In genomic region chr5:112665661-112666060, GRCm38 (mm10) we compare ENCODE assay signal across 19 mouse cellular contexts.
DNase-seq lines count a peak whose midpoint lies in the region; ATAC-seq and TF ChIP-seq lines count a peak whose summit lies in the region.
"Had no signal": no experiment of that assay in that cellular context is flagged by ENCODE, and none has a peak within 500 bp of the region (broad histone marks: within the 10 kb centered on the region; RNA-seq: fewer than 3 reads in every experiment).

No protein-coding gene starts in this region.

- H3K4me3 ChIP-seq in kidney, embryonic 16.5 days (ENCODE audit: low read length), result no peak overlapping the region
- H3K4me3 ChIP-seq in midbrain, embryonic 14.5 days (replicated peaks; ENCODE audit: low read depth, low read length), result no peak overlapping the region
- no peak overlapping the region for H3K4me3 ChIP-seq in heart, adult 2 months
- H3K4me3 ChIP-seq: embryonic facial prominence, embryonic 15.5 days; hindbrain, embryonic 12.5 days; liver, embryonic 12.5 days; lung, embryonic 15.5 days; stomach, embryonic 15.5 days had no signal

- TF ChIP-seq EP300 in heart, adult 2 months (IDR thresholded peaks at IDR 0.05; ENCODE audit: insufficient read depth, low read depth, low read length), result no peak

- no peak overlapping the region for H3K4me2 ChIP-seq in kidney, embryonic 16.5 days (replicated peaks; ENCODE audit: low read depth, low read length)
- no peak overlapping the region for H3K4me2 ChIP-seq in midbrain, embryonic 14.5 days (ENCODE audit: low read length)
- H3K4me2 ChIP-seq: embryonic facial prominence, embryonic 15.5 days; hindbrain, embryonic 12.5 days; liver, embryonic 12.5 days; lung, embryonic 15.5 days; stomach, embryonic 15.5 days had no signal

- TF ChIP-seq POLR2A in brain, embryonic 14.5 days (IDR thresholded peaks at IDR 0.05; ENCODE audit: borderline replicate concordance, extremely low read depth, insufficient read depth, insufficient read length, poor library complexity, severe bottlenecking), result no peak
- TF ChIP-seq POLR2A in heart, adult 2 months (IDR thresholded peaks at IDR 0.05; ENCODE audit: insufficient read depth, low read depth, low read length), result no peak

- H3K79me2 ChIP-seq in heart, adult 2 months (replicated peaks; ENCODE audit: control insufficient read depth, insufficient read depth, low read length), result no peaks in the 10 kb centered on the region

- H3K27ac ChIP-seq in kidney, embryonic 16.5 days (ENCODE audit: low read length), result no peak overlapping the region
- 0 out of 2 replicates have a peak overlapping the region, but pooled peaks have one; percentile 1 for H3K27ac ChIP-seq in midbrain, embryonic 14.5 days (replicated peaks; ENCODE audit: low read depth, low read length)
- no peak overlapping the region for H3K27ac ChIP-seq in heart, adult 2 months
- H3K27ac ChIP-seq: embryonic facial prominence, embryonic 15.5 days; hindbrain, embryonic 12.5 days; liver, embryonic 12.5 days; lung, embryonic 15.5 days; stomach, embryonic 15.5 days had no signal

- no peak for DNase-seq in kidney, adult 9 months
- DNase-seq in brain, adult 2 months (ENCODE audit: low read depth, low spot score), result peak; percentile 72
- peak; percentile 56 for DNase-seq in brain, embryonic 14.5 days (ENCODE audit: low read depth)
- no peak for DNase-seq in midbrain, embryonic 14.5 days
- DNase-seq in heart, adult 2 months, result no peak
- DNase-seq: adrenal gland, adult 8-10 months; cerebellum, adult 8-10 months; heart, adult 11 months; kidney, postnatal 36 days; thymus, postnatal 14 days had no signal

- intact Hi-C loops in heart, adult 2 months (cut with DNase I), result no loop called here

- H3K36me3 ChIP-seq in kidney, embryonic 16.5 days (ENCODE audit: insufficient read depth, low read length), result no peaks in the 10 kb centered on the region
- no peaks in the 10 kb centered on the region for H3K36me3 ChIP-seq in midbrain, embryonic 14.5 days (ENCODE audit: control insufficient read depth, insufficient read depth, low read length)
- H3K36me3 ChIP-seq in heart, adult 2 months (ENCODE audit: control insufficient read depth, insufficient read depth, low read length), result no peaks in the 10 kb centered on the region
- H3K36me3 ChIP-seq: embryonic facial prominence, embryonic 15.5 days; hindbrain, embryonic 12.5 days; liver, embryonic 12.5 days; lung, embryonic 15.5 days; stomach, embryonic 15.5 days had no signal

- 64% methylated on average over 7 of the region's 7 CpGs for WGBS in kidney, embryonic 16.5 days
- WGBS in midbrain, embryonic 14.5 days, result 24% methylated on average over 7 of the region's 7 CpGs
- WGBS in heart, adult 2 months, result 57% methylated on average over 7 of the region's 7 CpGs

- no peaks in the 10 kb centered on the region for H3K4me1 ChIP-seq in kidney, embryonic 16.5 days (ENCODE audit: insufficient read depth, low read length)
- H3K4me1 ChIP-seq in midbrain, embryonic 14.5 days (ENCODE audit: control insufficient read depth, insufficient read depth, low read length), result peaks cover 14% of the 10 kb centered on the region
- H3K4me1 ChIP-seq in heart, adult 2 months (ENCODE audit: control insufficient read depth, insufficient read depth, low read length), result no peaks in the 10 kb centered on the region
- H3K4me1 ChIP-seq: liver, embryonic 12.5 days; lung, embryonic 15.5 days; stomach, embryonic 15.5 days had no signal

- 0 out of 2 replicates have a peak, but pooled peaks have one; percentile 9 for ATAC-seq in kidney, embryonic 16.5 days (ENCODE audit: low FRiP score, low TSS enrichment)
- ATAC-seq in midbrain, embryonic 14.5 days (ENCODE audit: low FRiP score, low TSS enrichment), result no peak
- no peak for ATAC-seq in megakaryocyte-erythroid progenitor cell, adult 5-6 weeks (replicated peaks; ENCODE audit: low FRiP score, low TSS enrichment, poor library complexity, severe bottlenecking)
- ATAC-seq: CD4-positive, CD25-positive, alpha-beta regulatory T cell, adult 4 months; intestine, postnatal 0 days; liver, embryonic 12.5 days had no signal

- H3K9ac ChIP-seq in kidney, embryonic 16.5 days (replicated peaks; ENCODE audit: low read length), result no peak overlapping the region
- H3K9ac ChIP-seq in midbrain, embryonic 14.5 days (replicated peaks; ENCODE audit: low read length), result no peak overlapping the region
- no peak overlapping the region for H3K9ac ChIP-seq in heart, adult 2 months (ENCODE audit: low read depth, low read length)
- H3K9ac ChIP-seq: embryonic facial prominence, embryonic 15.5 days; hindbrain, embryonic 12.5 days; liver, embryonic 12.5 days; lung, embryonic 15.5 days; stomach, embryonic 15.5 days had no signal

- no peaks in the 10 kb centered on the region for H3K27me3 ChIP-seq in kidney, embryonic 16.5 days (ENCODE audit: insufficient read depth, low read length)
- no peaks in the 10 kb centered on the region for H3K27me3 ChIP-seq in midbrain, embryonic 14.5 days (ENCODE audit: control insufficient read depth, insufficient read depth, low read length)
- H3K27me3 ChIP-seq in heart, adult 2 months (ENCODE audit: control insufficient read depth, insufficient read depth, low read length), result no peaks in the 10 kb centered on the region
- H3K27me3 ChIP-seq: embryonic facial prominence, embryonic 15.5 days; liver, embryonic 12.5 days; lung, embryonic 15.5 days; stomach, embryonic 15.5 days had no signal

- H3K9me3 ChIP-seq in kidney, embryonic 16.5 days (ENCODE audit: low read length), result no peaks in the 10 kb centered on the region; the same call in 1 of the 2 replicates
- H3K9me3 ChIP-seq in midbrain, embryonic 14.5 days (ENCODE audit: control insufficient read depth, low read length), result no peaks in the 10 kb centered on the region
- H3K9me3 ChIP-seq: embryonic facial prominence, embryonic 15.5 days; hindbrain, embryonic 12.5 days; liver, embryonic 12.5 days; lung, embryonic 15.5 days; stomach, embryonic 15.5 days had no signal

- TF ChIP-seq CTCF in brain, embryonic 14.5 days (IDR thresholded peaks at IDR 0.05; ENCODE audit: borderline replicate concordance, extremely low read depth, insufficient read depth, insufficient read length), result no peak
- no peak for TF ChIP-seq CTCF in heart, adult 2 months (IDR thresholded peaks at IDR 0.05)

Comparison
In these comparisons a context has a peak if more than half of its experiments do, and no peak if none do; other contexts are left out.
1. DNase-seq: peak in brain, adult 2 months (single experiment) and brain, embryonic 14.5 days (single experiment); none in kidney, adult 9 months (single experiment), midbrain, embryonic 14.5 days (single experiment) and heart, adult 2 months (0 of 2).